In the genomic region with DNA sequence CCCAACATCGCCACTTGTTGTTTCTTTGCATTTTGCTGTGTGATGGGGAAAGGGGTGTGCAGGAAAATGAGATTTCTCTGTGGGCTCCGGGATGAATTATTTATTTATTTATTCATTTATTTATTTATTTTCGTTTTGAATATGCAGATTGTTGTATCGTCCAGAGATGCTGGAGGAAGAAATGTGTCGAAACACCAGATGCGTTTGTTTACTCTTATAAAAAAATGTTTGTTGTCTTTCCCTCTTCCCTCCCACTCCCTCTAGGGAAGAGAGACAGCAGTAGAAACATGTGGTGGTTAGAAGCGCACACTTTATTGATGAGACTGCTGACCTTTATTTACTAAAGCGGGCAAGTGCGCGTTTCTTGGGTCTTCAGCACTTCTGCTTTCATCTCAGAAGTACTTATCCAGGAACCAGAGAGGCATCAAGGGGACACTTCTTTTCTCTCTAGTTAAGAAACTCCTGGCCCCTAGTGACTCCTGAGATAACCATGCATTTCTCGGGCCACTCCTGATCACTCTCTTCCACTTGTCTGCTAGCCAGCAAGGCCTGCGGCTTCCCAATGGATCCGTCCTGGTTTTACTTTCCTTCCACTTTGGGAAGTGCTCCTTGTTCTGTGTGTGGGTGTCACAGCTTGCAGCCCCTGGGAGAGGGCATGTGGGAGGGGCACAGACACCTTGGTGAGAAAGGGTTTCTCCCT, we compare ENCODE assay signal across 9 mouse cellular contexts. TPM values are rescaled to one million over a fixed set of nuclear protein-coding genes. Genes with fewer than 3 reads are reported as not detected.
DNase-seq lines count a peak whose midpoint lies in the region; ATAC-seq and TF ChIP-seq lines count a peak whose summit lies in the region.
"Had no signal": no experiment of that assay in that cellular context is flagged by ENCODE, and none has a peak within 500 bp of the region (broad histone marks: within the 10 kb centered on the region; RNA-seq: fewer than 3 reads in every experiment).

No protein-coding gene starts in this region.

- 13% methylated on average over 13 of the region's 13 CpGs for WGBS in heart, postnatal 0 days
- WGBS in lung, embryonic 14.5 days, result 1% methylated on average over 13 of the region's 13 CpGs
- 2% methylated on average over 13 of the region's 13 CpGs for WGBS in stomach, embryonic 16.5 days

- no peak for ATAC-seq in heart, postnatal 0 days (ENCODE audit: insufficient read depth, low read depth)
- ATAC-seq in lung, embryonic 14.5 days (ENCODE audit: insufficient read depth), result no peak
- no peak for ATAC-seq in stomach, embryonic 16.5 days (ENCODE audit: insufficient read depth, low FRiP score)

- peak overlapping the region; percentile 89 for H3K4me2 ChIP-seq in heart, postnatal 0 days (ENCODE audit: low read depth, low read length)
- peak overlapping the region; percentile 91 for H3K4me2 ChIP-seq in lung, embryonic 14.5 days
- peak overlapping the region; percentile 68 for H3K4me2 ChIP-seq in stomach, embryonic 16.5 days (ENCODE audit: low read depth, low read length)

- peak; percentile 8 to 17 for DNase-seq in cerebellum, postnatal 10 days
- DNase-seq in cerebellum, adult 8-10 months, result no peak
- DNase-seq in heart, postnatal 0 days (ENCODE audit: low spot score), result no peak
- peak; percentile 59 for DNase-seq in lung, embryonic 14.5 days
- no peak for DNase-seq in cerebellum, postnatal 36 days
- DNase-seq in urinary bladder, postnatal 25 days (ENCODE audit: low spot score), result no peak

- H3K4me1 ChIP-seq in brown adipose tissue, adult 24 weeks (ENCODE audit: control insufficient read depth, insufficient read depth, insufficient read length, low read length), result no peaks in the 10 kb centered on the region
- no peaks in the 10 kb centered on the region for H3K4me1 ChIP-seq in heart, postnatal 0 days (ENCODE audit: control insufficient read depth, insufficient read depth)
- H3K4me1 ChIP-seq in lung, embryonic 14.5 days (ENCODE audit: insufficient read depth), result peaks cover 8% of the 10 kb centered on the region
- peaks cover 22% of the 10 kb centered on the region for H3K4me1 ChIP-seq in stomach, embryonic 16.5 days (ENCODE audit: control insufficient read depth, insufficient read depth, low read length)

- H3K9ac ChIP-seq in heart, postnatal 0 days (replicated peaks; ENCODE audit: low read depth, low read length), result peak overlapping the region; percentile 59
- peak overlapping the region; percentile 94 for H3K9ac ChIP-seq in lung, embryonic 14.5 days
- peak overlapping the region; percentile 96 for H3K9ac ChIP-seq in stomach, embryonic 16.5 days (ENCODE audit: low read length)

- H3K27me3 ChIP-seq in heart, postnatal 0 days (ENCODE audit: control insufficient read depth, insufficient read depth, low read length), result peaks cover 16% of the 10 kb centered on the region; the same call in 1 of the 2 replicates
- peaks cover 8% of the 10 kb centered on the region; the same call in 1 of the 2 replicates for H3K27me3 ChIP-seq in lung, embryonic 14.5 days (ENCODE audit: insufficient read depth, low read length)
- H3K27me3 ChIP-seq in stomach, embryonic 16.5 days (ENCODE audit: control insufficient read depth, insufficient read depth, low read length), result no peaks in the 10 kb centered on the region

- peak overlapping the region; percentile 64 for H3K4me3 ChIP-seq in brown adipose tissue, adult 24 weeks (ENCODE audit: insufficient read depth, low read depth, low read length)
- H3K4me3 ChIP-seq in heart, postnatal 0 days (ENCODE audit: low read depth, low read length), result peak overlapping the region; percentile 65
- peak overlapping the region; percentile 58 for H3K4me3 ChIP-seq in lung, embryonic 14.5 days (ENCODE audit: low read depth, low read length)
- peak overlapping the region; percentile 88 for H3K4me3 ChIP-seq in stomach, embryonic 16.5 days (replicated peaks; ENCODE audit: low read length)

- no peak overlapping the region for H3K27ac ChIP-seq in brown adipose tissue, adult 24 weeks (replicated peaks; ENCODE audit: low read depth, low read length)
- 0 out of 2 replicates have a peak overlapping the region, but pooled peaks have one; percentile 22 for H3K27ac ChIP-seq in heart, postnatal 0 days (ENCODE audit: low read depth)
- peak overlapping the region; percentile 98 for H3K27ac ChIP-seq in lung, embryonic 14.5 days (ENCODE audit: low read depth)
- peak overlapping the region; percentile 95 for H3K27ac ChIP-seq in stomach, embryonic 16.5 days (ENCODE audit: low read length)

- H3K9me3 ChIP-seq in heart, postnatal 0 days (replicated peaks; ENCODE audit: control insufficient read depth, low read length), result no peaks in the 10 kb centered on the region
- no peaks in the 10 kb centered on the region for H3K9me3 ChIP-seq in lung, embryonic 14.5 days (ENCODE audit: low read depth, low read length)
- no peaks in the 10 kb centered on the region for H3K9me3 ChIP-seq in stomach, embryonic 16.5 days (replicated peaks; ENCODE audit: control insufficient read depth, low read length)

- no peaks in the 10 kb centered on the region for H3K36me3 ChIP-seq in heart, postnatal 0 days (replicated peaks; ENCODE audit: control insufficient read depth, insufficient read depth, low read length)
- H3K36me3 ChIP-seq in lung, embryonic 14.5 days (ENCODE audit: insufficient read depth), result no peaks in the 10 kb centered on the region
- H3K36me3 ChIP-seq in stomach, embryonic 16.5 days (ENCODE audit: control insufficient read depth, insufficient read depth, low read length), result no peaks in the 10 kb centered on the region

- TF ChIP-seq EP300 in heart, postnatal 0 days (IDR thresholded peaks at IDR 0.05; ENCODE audit: low read depth), result no peak

- no peak for TF ChIP-seq CTCF in heart, postnatal 0 days (IDR thresholded peaks at IDR 0.05; ENCODE audit: low read depth)
- TF ChIP-seq CTCF in lung, embryonic 14.5 days (IDR thresholded peaks at IDR 0.05; ENCODE audit: low read depth), result no peak

RNA-seq across cellular contexts. Expression of a gene that starts 1.0 kb away (rescaled TPM):
- polyA plus RNA-seq in brown adipose tissue, adult 24 weeks (2012; ENCODE audit: insufficient read depth, insufficient read length, missing spikeins), result 2.1 and 2.2 TPM in 2 replicates
- total RNA-seq in heart, postnatal 0 days (2014; rRNA removed; ENCODE audit: low replicate concordance), result 3.7 and 7.6 TPM in 2 replicates
- 2.5 and 2.8 TPM in 2 replicates for polyA plus RNA-seq in heart, postnatal 0 days (2015; fragmentation: Nextera tagmentation; extraction: Ambion mirVana)
- 82.6 and 85.7 TPM in 2 replicates for polyA plus RNA-seq in lung, embryonic 14.5 days (2014; fragmentation: Nextera tagmentation; extraction: Ambion mirVana)
- 33.7 and 34.3 TPM in 2 replicates for polyA plus RNA-seq in stomach, embryonic 16.5 days (2015; fragmentation: Nextera tagmentation; extraction: Ambion mirVana)
- polyA plus RNA-seq: C2C12 had no signal

Comparison
In these comparisons a context has a peak if more than half of its experiments do, and no peak if none do; other contexts are left out.
1. DNase-seq: peak in cerebellum, postnatal 10 days (2 of 2) and lung, embryonic 14.5 days (single experiment); none in cerebellum, adult 8-10 months (single experiment), heart, postnatal 0 days (single experiment), cerebellum, postnatal 36 days (0 of 2) and urinary bladder, postnatal 25 days (single experiment).
2. Peak in every context shown above with its lines, with median percentiles within 50 percentile points of each other: H3K4me3 ChIP-seq, H3K4me2 ChIP-seq and H3K9ac ChIP-seq.